Mouse (Mus musculus) liver, postnatal 0 days (tissue): ENCODE measurements around the gene Paox.

Experiments used
- CTCF ChIP-seq: sonication (generic); IDR thresholded peaks from 2 replicates; pipeline ENCODE4 v1.5.1; 2016; ENCODE audit warnings: antibody characterized with exemption, low read depth
- EP300 ChIP-seq: IDR thresholded peaks from 2 replicates; pipeline ENCODE4 v1.6.1; 2016; ENCODE audit warnings: antibody characterized with exemption, low read depth, mild to moderate bottlenecking

- TF ChIP-seq CTCF (no peak), EP300 (no peak)
Observed at GRCm38 (mm10) chr7:140169386-140169785, 53.8 kb downstream of the Paox start.
